Mouse (Mus musculus) neural tube, embryonic 11.5 days (tissue): ENCODE results near the gene Pus10. TPM values are rescaled to one million over a fixed set of nuclear protein-coding genes. Genes with fewer than 3 reads are reported as not detected.

Experiments used
- ATAC-seq: fragments of 200-750 bp; cut with Nextera tagmentation; 2 replicates; pipeline ENCODE4 v1.8.0; 2017; ENCODE audit warnings: moderate number of reproducible peaks, mild to moderate bottlenecking, moderate TSS enrichment, moderate library complexity; ENCODE audit not compliant: insufficient read depth, low FRiP score, low TSS enrichment
- DNase-seq: peaks from one replicate; pipeline ENCODE4 v3.0.0-alpha.2; 2015; ENCODE audit warnings: low spot score
- H3K27ac ChIP-seq: fragments of 300-500 bp; sonication (generic); 2 replicates; pipeline ENCODE4 v1.5.1; 2014; ENCODE audit warnings: low read depth, mild to moderate bottlenecking, low read length
- H3K27me3 ChIP-seq: fragments of 300-500 bp; sonication (generic); 2 replicates; pipeline ENCODE4 v1.6.1; 2014; ENCODE audit warnings: mild to moderate bottlenecking, low read length, mixed read lengths; ENCODE audit not compliant: control insufficient read depth, insufficient read depth
- H3K36me3 ChIP-seq: fragments of 300-500 bp; sonication (generic); 2 replicates; pipeline ENCODE4 v1.6.1; 2014; ENCODE audit warnings: mild to moderate bottlenecking, low read length, moderate library complexity, mixed read lengths; ENCODE audit not compliant: control insufficient read depth, insufficient read depth
- H3K4me1 ChIP-seq: fragments of 300-500 bp; sonication (generic); 2 replicates; pipeline ENCODE4 v1.6.1; 2014; ENCODE audit warnings: low read length, mixed read lengths; ENCODE audit not compliant: control insufficient read depth, insufficient read depth
- H3K4me2 ChIP-seq: fragments of 300-500 bp; sonication (generic); 2 replicates; pipeline ENCODE4 v1.6.1; 2014; ENCODE audit warnings: low read depth, mild to moderate bottlenecking, moderate library complexity
- H3K4me3 ChIP-seq: fragments of 300-500 bp; sonication (generic); 2 replicates; pipeline ENCODE4 v1.5.1; 2014; ENCODE audit warnings: low read depth, low read length
- H3K9ac ChIP-seq: fragments of 300-500 bp; sonication (generic); 2 replicates; pipeline ENCODE4 v1.6.1; 2014; ENCODE audit warnings: mild to moderate bottlenecking, low read length
- H3K9me3 ChIP-seq: fragments of 300-500 bp; sonication (generic); 2 replicates; pipeline ENCODE4 v1.6.1; 2016; ENCODE audit warnings: low read length; ENCODE audit not compliant: control insufficient read depth
- WGBS: fragments of 180-500 bp; shearing (Covaris S2); extraction: QIAGEN DNeasy Blood & Tissue Kit; methylation state at CpG from one replicate; pipeline ENCODE4 v1.1.7; 2014; 5-methylcytosine and 5-hydroxymethylcytosine counted together
- polyA plus RNA-seq: library from polyadenylated mRNA; unstranded; fragments of >200 nt; fragmentation: Nextera tagmentation; extraction: Ambion mirVana; gene quantifications from 2 replicates; pipeline ENCODE4 v1.2.1, GENCODE M21; 2014

The Pus10 gene
- 22.1 TPM in 2 replicates for polyA plus RNA-seq

GRCm38 (mm10) chr11:23665311-23665786 is at the start of gene Pus10:
TSS of gene Pus10 (plus strand) at chr11:23665674.
- Histone ChIP-seq H3K4me3 (peak within 1 kb of the TSS; percentile 87), H3K9me3 (no peaks in the 10 kb centered on the region), H3K36me3 (no peaks in the 10 kb centered on the region), H3K4me1 (no peaks in the 10 kb centered on the region), H3K27me3 (no peaks in the 10 kb centered on the region), H3K9ac (peak within 1 kb of the TSS; percentile 71), H3K27ac (peak within 1 kb of the TSS; percentile 83), H3K4me2 (peak within 1 kb of the TSS; percentile 59)
- no peak for DNase-seq
- 1% methylated on average over 34 of the region's 40 CpGs for WGBS
- peak; percentile 60 for ATAC-seq

DNA sequence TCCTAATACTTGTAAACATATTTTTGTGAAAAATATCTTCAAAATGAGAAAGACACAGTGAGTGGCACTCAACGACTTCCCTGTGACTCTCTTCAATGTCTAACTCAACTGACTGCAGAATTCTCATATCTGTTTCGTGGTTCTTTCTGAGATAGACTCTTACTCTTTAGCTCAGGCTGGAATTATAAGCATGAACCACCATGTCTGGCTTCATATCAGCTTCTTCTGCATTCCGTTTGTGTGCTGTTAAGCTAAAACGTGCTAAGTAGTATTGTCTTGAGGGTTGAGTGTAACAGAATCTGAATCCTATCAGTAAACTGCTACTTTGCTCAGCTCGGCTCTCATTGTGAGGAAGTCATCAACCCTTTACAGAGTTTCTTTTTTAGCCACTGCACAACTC is 46.5 kb upstream of the Pus10 start:
- no peak for ATAC-seq
- no peak for DNase-seq
- Histone ChIP-seq H3K9me3 (no peaks in the 10 kb centered on the region), H3K4me1 (no peaks in the 10 kb centered on the region), H3K4me2 (no peak overlapping the region), H3K4me3 (no peak overlapping the region), H3K27ac (no peak overlapping the region), H3K36me3 (no peaks in the 10 kb centered on the region), H3K9ac (no peak overlapping the region), H3K27me3 (no peaks in the 10 kb centered on the region)
- WGBS, result 85% methylated on average over 5 of the region's 5 CpGs

DNA sequence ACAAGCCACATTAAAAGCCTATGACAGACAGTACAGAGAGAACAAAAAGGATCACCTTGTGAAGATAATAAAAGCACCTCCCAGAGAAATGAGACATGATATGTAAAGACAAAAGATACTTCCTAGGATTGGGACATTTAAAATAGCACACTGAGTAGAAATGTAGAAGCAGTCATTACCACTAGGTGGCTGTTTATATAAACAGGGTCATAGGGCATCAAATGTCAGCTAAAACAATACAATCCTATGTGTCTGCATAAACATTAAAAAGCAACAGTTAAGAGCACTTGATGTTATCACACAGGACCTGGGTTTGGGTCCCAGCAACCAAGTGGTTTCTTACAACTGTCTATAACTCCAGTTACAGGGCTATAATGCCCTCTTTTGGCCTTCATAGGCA is 34.8 kb upstream of the Pus10 start:
- Histone ChIP-seq H3K36me3 (no peaks in the 10 kb centered on the region), H3K4me1 (no peaks in the 10 kb centered on the region; the same call in 1 of the 2 replicates), H3K9me3 (no peaks in the 10 kb centered on the region), H3K27me3 (no peaks in the 10 kb centered on the region), H3K4me2 (no peak overlapping the region), H3K4me3 (no peak overlapping the region), H3K27ac (no peak overlapping the region), H3K9ac (no peak overlapping the region)
- ATAC-seq (no peak), DNase-seq (no peak)

DNA sequence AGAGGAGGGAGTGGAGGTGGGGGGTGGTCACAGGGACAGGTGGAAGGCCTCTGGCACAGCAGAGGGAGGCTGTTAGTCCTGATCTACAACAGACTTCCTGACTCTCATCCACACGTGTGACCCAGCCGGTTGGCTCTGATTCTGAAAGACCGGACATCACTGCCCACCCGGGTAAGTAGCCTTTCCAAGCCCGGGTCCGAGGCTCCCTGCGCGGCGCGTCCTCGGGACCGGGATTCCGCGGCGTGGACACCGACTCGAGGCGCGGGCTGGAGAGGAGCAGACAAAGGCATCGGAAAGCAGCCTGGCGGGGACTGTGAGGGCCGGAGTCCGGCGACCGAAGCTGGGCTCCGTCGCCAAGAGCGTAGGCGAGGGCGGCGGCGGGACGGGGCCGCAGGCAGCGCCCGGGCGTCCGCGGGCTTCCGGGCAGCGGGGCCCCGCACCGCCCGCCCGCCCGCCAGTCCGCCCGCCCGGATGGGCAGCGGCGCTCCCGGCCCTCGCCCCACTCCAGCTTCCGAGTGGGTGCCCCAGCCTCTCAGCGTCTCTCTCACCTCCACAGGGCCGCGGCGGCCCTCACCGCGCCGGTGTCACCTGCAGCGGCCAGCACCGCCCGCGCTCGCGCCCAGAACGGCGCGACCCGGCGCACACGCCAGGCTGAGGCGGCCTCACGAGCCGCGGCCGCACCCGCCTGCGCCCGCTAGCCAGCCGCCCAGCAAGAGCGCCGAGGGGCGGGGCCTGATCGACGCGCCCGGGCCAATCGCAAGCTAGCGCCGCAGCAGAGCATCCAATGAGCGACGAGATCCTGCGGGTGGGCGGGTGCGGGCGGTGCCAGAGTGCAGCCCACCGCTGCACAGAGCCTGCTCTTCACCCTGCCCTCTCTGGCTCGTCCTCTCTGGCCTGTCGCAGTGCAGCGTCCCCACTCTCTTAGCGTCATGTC is 32.3 kb upstream of the Pus10 start, which contains the start of gene 0610010F05Rik:
TSS of gene 0610010F05Rik (minus strand) at position 695 of the 934 bp plus-strand sequence.
- ATAC-seq (peak; percentile 100), DNase-seq (peak; percentile 97)
- Histone ChIP-seq H3K27ac (peak within 1 kb of the TSS; percentile 93), H3K9ac (peak within 1 kb of the TSS; percentile 94), H3K4me1 (no peaks in the 10 kb centered on the region; the same call in 1 of the 2 replicates), H3K36me3 (no peaks in the 10 kb centered on the region), H3K4me2 (peak within 1 kb of the TSS; percentile 53), H3K4me3 (peak within 1 kb of the TSS; percentile 86), H3K9me3 (no peaks in the 10 kb centered on the region), H3K27me3 (no peaks in the 10 kb centered on the region)
- WGBS, result under 1% methylated on average over 46 of the region's 103 CpGs

- H3K4me2 ChIP-seq, result peak overlapping the region; percentile 53
- H3K27ac ChIP-seq, result peak overlapping the region; percentile 93; the same call in 1 of the 2 replicates
- ATAC-seq (peak; percentile 7), DNase-seq (no peak)
- WGBS, result 13% methylated on average over 7 of the region's 7 CpGs
- H3K27me3 ChIP-seq, result no peaks in the 10 kb centered on the region
- peak overlapping the region; percentile 86 for H3K4me3 ChIP-seq
- no peaks in the 10 kb centered on the region for H3K9me3 ChIP-seq
- peak overlapping the region; percentile 23; the same call in 1 of the 2 replicates for H3K9ac ChIP-seq
- no peaks in the 10 kb centered on the region for H3K36me3 ChIP-seq
- no peaks in the 10 kb centered on the region; the same call in 1 of the 2 replicates for H3K4me1 ChIP-seq
Measured at GRCm38 (mm10) chr11:23633879-23634215, 31.6 kb upstream of the Pus10 start.

- H3K9ac ChIP-seq, result no peak overlapping the region
- no peaks in the 10 kb centered on the region for H3K36me3 ChIP-seq
- no peaks in the 10 kb centered on the region for H3K27me3 ChIP-seq
- no peak overlapping the region for H3K4me3 ChIP-seq
- ATAC-seq (no peak), DNase-seq (peak; percentile 19)
- H3K4me2 ChIP-seq, result no peak overlapping the region
- H3K27ac ChIP-seq, result no peak overlapping the region
- no peaks in the 10 kb centered on the region for H3K9me3 ChIP-seq
- H3K4me1 ChIP-seq, result no peaks in the 10 kb centered on the region; the same call in 1 of the 2 replicates
- 63% methylated on average over 8 of the region's 8 CpGs for WGBS
Measured at GRCm38 (mm10) chr11:23634573-23634972, 30.9 kb upstream of the Pus10 start.

GRCm38 (mm10) chr11:23647431-23647830 is 18.0 kb upstream of the Pus10 start:
- Histone ChIP-seq H3K9ac (no peak overlapping the region), H3K4me1 (no peaks in the 10 kb centered on the region), H3K9me3 (no peaks in the 10 kb centered on the region), H3K36me3 (no peaks in the 10 kb centered on the region), H3K4me2 (no peak overlapping the region), H3K4me3 (no peak overlapping the region), H3K27ac (no peak overlapping the region), H3K27me3 (no peaks in the 10 kb centered on the region)
- ATAC-seq (no peak), DNase-seq (no peak)

DNA sequence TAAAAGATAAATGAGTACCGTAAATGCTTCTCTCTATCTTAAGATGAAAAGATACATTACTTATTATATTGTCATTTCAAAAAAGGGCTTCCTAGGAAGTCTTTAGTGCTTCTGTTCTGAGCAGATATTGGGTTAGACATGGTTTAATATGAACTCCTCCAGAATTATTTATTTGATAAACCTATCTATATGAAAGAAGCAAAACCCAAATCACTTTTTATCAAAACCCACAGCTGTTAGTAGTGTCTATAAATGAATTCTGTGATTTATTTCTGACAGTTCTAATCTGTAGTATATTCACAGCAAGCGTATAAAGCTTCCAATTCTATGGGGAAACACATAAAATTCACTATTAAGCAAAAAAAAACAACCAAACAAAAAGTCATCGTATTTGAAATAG is 17.6 kb upstream of the Pus10 start:
- Histone ChIP-seq H3K27me3 (no peaks in the 10 kb centered on the region), H3K27ac (no peak overlapping the region), H3K4me1 (no peaks in the 10 kb centered on the region), H3K36me3 (no peaks in the 10 kb centered on the region), H3K4me3 (no peak overlapping the region), H3K4me2 (no peak overlapping the region), H3K9ac (no peak overlapping the region), H3K9me3 (no peaks in the 10 kb centered on the region)
- WGBS, result 95% methylated on average over 3 of the region's 3 CpGs
- DNase-seq (no peak), ATAC-seq (no peak)

DNA sequence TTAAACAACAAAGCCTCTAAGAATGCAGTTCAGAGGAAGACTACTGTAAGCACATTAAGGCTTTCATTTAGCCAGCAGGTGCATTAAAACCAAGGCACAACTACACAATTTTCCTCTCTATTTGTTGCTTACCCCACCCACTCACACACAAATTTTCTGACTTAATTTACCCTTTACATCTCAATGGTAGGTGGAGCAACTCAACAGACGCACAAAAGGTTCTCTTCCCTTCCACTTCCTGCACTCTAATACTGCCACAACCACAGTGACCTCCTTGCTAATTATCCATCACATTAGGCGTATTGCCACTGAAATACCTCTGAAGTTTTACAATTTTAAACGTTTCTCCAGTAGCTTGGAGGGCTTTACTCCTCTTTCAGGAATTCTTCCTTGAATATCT is 11.8 kb upstream of the Pus10 start:
- no peaks in the 10 kb centered on the region for H3K9me3 ChIP-seq
- no peak for ATAC-seq
- H3K27ac ChIP-seq, result no peak overlapping the region
- no peaks in the 10 kb centered on the region for H3K4me1 ChIP-seq
- WGBS, result 56% methylated on average over 3 of the region's 3 CpGs
- no peak for DNase-seq
- H3K36me3 ChIP-seq, result no peaks in the 10 kb centered on the region
- no peak overlapping the region for H3K4me3 ChIP-seq
- no peak overlapping the region for H3K4me2 ChIP-seq
- no peak overlapping the region for H3K9ac ChIP-seq
- no peaks in the 10 kb centered on the region for H3K27me3 ChIP-seq
